ENCODE assay signal across 16 mouse cellular contexts in genomic region chr10:40857599-40857998, GRCm38 (mm10). TPM values are rescaled to one million over a fixed set of nuclear protein-coding genes. Genes with fewer than 3 reads are reported as not detected.
DNase-seq lines count a peak whose midpoint lies in the region; ATAC-seq lines count a peak whose summit lies in the region.
"Had no signal": no experiment of that assay in that cellular context is flagged by ENCODE, and none has a peak within 500 bp of the region (broad histone marks: within the 10 kb centered on the region; RNA-seq: fewer than 3 reads in every experiment).

No protein-coding gene starts in this region.

- no peaks in the 10 kb centered on the region for H3K27me3 ChIP-seq in heart, embryonic 16.5 days (ENCODE audit: control insufficient read depth, insufficient read depth, low read length)
- H3K27me3 ChIP-seq in heart, embryonic 10.5 days (ENCODE audit: insufficient read depth, poor library complexity, severe bottlenecking) = no peaks in the 10 kb centered on the region
- no peaks in the 10 kb centered on the region for H3K27me3 ChIP-seq in midbrain, embryonic 15.5 days (replicated peaks)
- H3K27me3 ChIP-seq in midbrain, embryonic 10.5 days (ENCODE audit: low read depth, poor library complexity, severe bottlenecking) = no peaks in the 10 kb centered on the region
- H3K27me3 ChIP-seq: hindbrain, embryonic 13.5 days; liver, embryonic 15.5 days; neural tube, embryonic 13.5 days had no signal

- H3K4me1 ChIP-seq in heart, embryonic 16.5 days (ENCODE audit: control insufficient read depth, insufficient read depth, low read length) = peaks cover 6% of the 10 kb centered on the region
- 0 out of 2 replicates have a peak, but pooled peaks cover 2% of the 10 kb centered on the region for H3K4me1 ChIP-seq in heart, embryonic 10.5 days
- H3K4me1 ChIP-seq in midbrain, embryonic 15.5 days = no peaks in the 10 kb centered on the region
- H3K4me1 ChIP-seq in midbrain, embryonic 10.5 days = no peaks in the 10 kb centered on the region
- H3K4me1 ChIP-seq: embryonic facial prominence, embryonic 10.5 days; limb, embryonic 10.5 days; liver, embryonic 15.5 days; neural tube, embryonic 13.5 days had no signal

- no peak overlapping the region for H3K4me2 ChIP-seq in heart, embryonic 16.5 days (ENCODE audit: low read depth, low read length)
- no peak overlapping the region for H3K4me2 ChIP-seq in midbrain, embryonic 15.5 days
- H3K4me2 ChIP-seq: hindbrain, embryonic 13.5 days; liver, embryonic 15.5 days; neural tube, embryonic 13.5 days had no signal

- H3K36me3 ChIP-seq in heart, embryonic 16.5 days (ENCODE audit: control insufficient read depth, insufficient read depth) = no peaks in the 10 kb centered on the region
- 0 out of 2 replicates have a peak, but pooled peaks cover 4% of the 10 kb centered on the region for H3K36me3 ChIP-seq in heart, embryonic 10.5 days
- H3K36me3 ChIP-seq in midbrain, embryonic 15.5 days (replicated peaks) = no peaks in the 10 kb centered on the region
- peaks cover 4% of the 10 kb centered on the region; the same call in 1 of the 2 replicates for H3K36me3 ChIP-seq in midbrain, embryonic 10.5 days
- H3K36me3 ChIP-seq: hindbrain, embryonic 13.5 days; liver, embryonic 15.5 days; neural tube, embryonic 13.5 days had no signal

- no peak; the same call in 1 of the 2 replicates for ATAC-seq in heart, embryonic 16.5 days (replicated peaks; ENCODE audit: extremely low read depth, insufficient read depth, low FRiP score)
- no peak for ATAC-seq in midbrain, embryonic 15.5 days (replicated peaks)
- ATAC-seq in frontal cortex, adult (ENCODE audit: low TSS enrichment) = no peak

- H3K9ac ChIP-seq in heart, embryonic 16.5 days (ENCODE audit: low read length) = no peak overlapping the region
- H3K9ac ChIP-seq in midbrain, embryonic 15.5 days = no peak overlapping the region
- H3K9ac ChIP-seq: hindbrain, embryonic 13.5 days; liver, embryonic 15.5 days; neural tube, embryonic 13.5 days had no signal

- DNase-seq in heart, embryonic 10.5 days (ENCODE audit: low spot score) = no peak
- no peak for DNase-seq in midbrain, embryonic 10.5 days (ENCODE audit: low spot score)
- DNase-seq in cerebellum, adult 11 months = peak; percentile 75
- peak; percentile 94 to 95 for DNase-seq in cerebellum, postnatal 14 days
- DNase-seq in right cerebral cortex, adult 18-20 months = no peak
- DNase-seq: kidney, adult 18-20 months; kidney, postnatal 25 days; right cerebral cortex, postnatal 14 days had no signal

- no peak overlapping the region for H3K4me3 ChIP-seq in heart, embryonic 16.5 days (ENCODE audit: low read length)
- H3K4me3 ChIP-seq in heart, embryonic 10.5 days = no peak overlapping the region
- H3K4me3 ChIP-seq in midbrain, embryonic 15.5 days = no peak overlapping the region
- H3K4me3 ChIP-seq in midbrain, embryonic 10.5 days = no peak overlapping the region
- H3K4me3 ChIP-seq: embryonic facial prominence, embryonic 10.5 days; hindbrain, embryonic 13.5 days; limb, embryonic 10.5 days; liver, embryonic 15.5 days; neural tube, embryonic 13.5 days had no signal

- H3K9me3 ChIP-seq in heart, embryonic 16.5 days (replicated peaks; ENCODE audit: control insufficient read depth, low read length) = no peaks in the 10 kb centered on the region
- no peaks in the 10 kb centered on the region for H3K9me3 ChIP-seq in heart, embryonic 10.5 days
- H3K9me3 ChIP-seq in midbrain, embryonic 15.5 days = no peaks in the 10 kb centered on the region
- no peaks in the 10 kb centered on the region for H3K9me3 ChIP-seq in midbrain, embryonic 10.5 days (replicated peaks)
- H3K9me3 ChIP-seq: embryonic facial prominence, embryonic 10.5 days; hindbrain, embryonic 13.5 days; limb, embryonic 10.5 days; liver, embryonic 15.5 days; neural tube, embryonic 13.5 days had no signal

- H3K27ac ChIP-seq in heart, embryonic 16.5 days (ENCODE audit: low read length) = peak overlapping the region; percentile 27; the same call in 1 of the 2 replicates
- no peak overlapping the region for H3K27ac ChIP-seq in heart, embryonic 10.5 days
- 0 out of 2 replicates have a peak overlapping the region, but pooled peaks have one; percentile 48 for H3K27ac ChIP-seq in midbrain, embryonic 15.5 days
- no peak overlapping the region for H3K27ac ChIP-seq in midbrain, embryonic 10.5 days (replicated peaks)
- H3K27ac ChIP-seq: embryonic facial prominence, embryonic 10.5 days; hindbrain, embryonic 13.5 days; limb, embryonic 10.5 days; liver, embryonic 15.5 days; neural tube, embryonic 13.5 days had no signal

- 48% methylated on average over 8 of the region's 8 CpGs for WGBS in heart, embryonic 16.5 days
- 76% methylated on average over 8 of the region's 8 CpGs for WGBS in heart, embryonic 10.5 days
- 59% methylated on average over 8 of the region's 8 CpGs for WGBS in midbrain, embryonic 15.5 days
- WGBS in midbrain, embryonic 10.5 days = 90% methylated on average over 8 of the region's 8 CpGs

RNA-seq across cellular contexts. Expression of gene Cdc40, which starts 25.5 kb away (rescaled TPM):
- polyA plus RNA-seq in heart, embryonic 16.5 days (2015; fragmentation: Nextera tagmentation; extraction: Ambion mirVana) = 25.8 and 26.7 TPM in 2 replicates
- polyA plus RNA-seq in heart, embryonic 10.5 days (2016; fragmentation: Nextera tagmentation; extraction: Ambion mirVana) = 27.3 and 31.7 TPM in 2 replicates
- 22.0 and 23.6 TPM in 2 replicates for polyA plus RNA-seq in midbrain, embryonic 15.5 days (2015; fragmentation: Nextera tagmentation; extraction: Ambion mirVana)
- polyA plus RNA-seq in midbrain, embryonic 10.5 days (2016; fragmentation: Nextera tagmentation; extraction: Ambion mirVana) = 34.1 and 34.8 TPM in 2 replicates

RNA-seq across cellular contexts. Expression of gene Wasf1, which starts 25.7 kb away (rescaled TPM):
- 8.3 and 11.4 TPM in 2 replicates for polyA plus RNA-seq in heart, embryonic 16.5 days (2015; fragmentation: Nextera tagmentation; extraction: Ambion mirVana)
- polyA plus RNA-seq in heart, embryonic 10.5 days (2016; fragmentation: Nextera tagmentation; extraction: Ambion mirVana) = 22.7 and 31.9 TPM in 2 replicates
- polyA plus RNA-seq in midbrain, embryonic 15.5 days (2015; fragmentation: Nextera tagmentation; extraction: Ambion mirVana) = 122 and 125 TPM in 2 replicates
- polyA plus RNA-seq in midbrain, embryonic 10.5 days (2016; fragmentation: Nextera tagmentation; extraction: Ambion mirVana) = 52.9 and 61.0 TPM in 2 replicates

Comparison
In these comparisons a context has a peak if more than half of its experiments do, and no peak if none do; other contexts are left out.
1. H3K27ac ChIP-seq: peak in heart, embryonic 16.5 days (single experiment) and midbrain, embryonic 15.5 days (single experiment); none in heart, embryonic 10.5 days (single experiment) and midbrain, embryonic 10.5 days (single experiment).
2. DNase-seq: peak in cerebellum, adult 11 months (single experiment) and cerebellum, postnatal 14 days (2 of 2); none in heart, embryonic 10.5 days (single experiment), midbrain, embryonic 10.5 days (single experiment) and right cerebral cortex, adult 18-20 months (single experiment).